Mouse (Mus musculus): ENCODE measurements around the gene Lrp11.
"Not testable (repeated sequence)": the region's sequence is repeated elsewhere in the genome, so short reads cannot be mapped to it uniquely, and the experiment has no call there.

The Lrp11 gene

DNA sequence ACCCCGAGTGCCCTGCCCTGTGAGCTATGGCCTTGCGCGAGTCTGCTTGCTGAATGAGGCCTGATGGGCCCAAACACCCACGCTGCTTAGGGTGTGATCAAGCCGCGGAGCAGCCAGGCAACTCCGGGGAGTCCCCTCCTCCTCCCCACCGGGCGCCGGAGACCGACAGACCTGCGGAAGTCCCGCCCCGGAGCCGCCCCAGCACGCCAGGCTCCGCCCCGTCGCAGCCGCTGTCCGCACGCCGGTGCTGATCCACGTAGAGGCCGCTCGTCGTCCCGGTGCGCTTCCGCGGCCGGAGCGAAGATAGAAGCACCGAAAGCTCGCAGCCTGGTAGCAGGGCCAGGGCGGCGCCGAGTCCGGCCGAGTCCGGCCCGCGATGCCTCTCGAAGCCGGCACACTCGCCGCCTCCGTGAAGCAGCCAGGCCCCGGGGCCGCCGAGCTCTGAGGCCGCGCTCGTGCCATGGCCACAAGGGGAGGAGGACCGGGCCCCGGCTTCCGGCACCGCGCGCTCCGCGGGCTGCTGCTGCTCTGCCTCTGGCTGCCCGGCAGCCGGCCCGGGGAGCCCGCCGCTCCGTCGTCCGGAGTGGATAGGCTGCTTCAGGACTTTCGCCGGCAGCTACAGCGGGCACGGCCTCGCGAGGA, at the start of gene Lrp11:
Lrp11 (plus strand) TSS at position 209 of the 642 bp plus-strand sequence.
- peak; percentile 87 to 91 for DNase-seq (ENCODE audit: low spot score in 2 of 2)

DNA sequence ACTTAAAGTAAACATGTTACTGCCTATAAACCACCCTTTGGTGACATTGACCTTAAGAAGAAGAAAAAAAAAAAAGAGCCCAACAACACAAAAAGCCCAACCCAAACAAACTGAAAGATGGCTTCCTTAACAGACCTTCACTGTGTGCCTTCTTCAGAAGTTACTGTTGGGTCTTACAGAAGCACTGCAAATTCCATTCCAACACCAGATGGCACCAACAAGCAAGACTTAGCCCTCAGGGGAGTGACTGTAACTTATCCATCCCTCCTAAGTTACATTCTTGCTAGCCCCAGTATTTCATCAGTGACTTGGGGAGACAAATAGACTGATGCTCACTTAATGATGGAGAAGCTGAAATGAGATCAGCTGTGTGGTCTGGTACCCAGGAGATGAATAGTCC, 11.6 kb upstream of the Lrp11 start:
- peak in 1 of 2 experiments; percentile 35 for DNase-seq (ENCODE audit: low spot score in 2 of 2)

DNA sequence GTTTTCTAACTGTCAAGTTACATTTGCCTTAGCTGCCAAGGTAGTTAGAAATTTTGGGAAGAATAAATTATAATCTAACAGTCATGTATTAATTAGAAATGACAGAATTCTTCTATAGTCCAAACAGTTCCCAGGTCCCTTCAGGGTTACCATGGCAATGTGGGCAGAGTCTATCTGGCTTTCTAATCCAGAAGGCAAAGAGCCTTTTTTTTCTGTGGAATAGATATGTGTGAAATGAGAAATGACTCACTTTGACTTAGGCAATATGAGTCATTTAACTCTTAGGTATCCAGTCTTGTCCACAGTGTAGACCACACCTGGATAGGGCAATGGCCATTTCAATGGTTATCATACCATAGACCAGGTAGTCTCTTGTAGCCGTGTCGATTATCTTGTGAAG, 8.2 kb upstream of the Lrp11 start:
- no peak for DNase-seq (ENCODE audit: low spot score in 2 of 2)

DNA sequence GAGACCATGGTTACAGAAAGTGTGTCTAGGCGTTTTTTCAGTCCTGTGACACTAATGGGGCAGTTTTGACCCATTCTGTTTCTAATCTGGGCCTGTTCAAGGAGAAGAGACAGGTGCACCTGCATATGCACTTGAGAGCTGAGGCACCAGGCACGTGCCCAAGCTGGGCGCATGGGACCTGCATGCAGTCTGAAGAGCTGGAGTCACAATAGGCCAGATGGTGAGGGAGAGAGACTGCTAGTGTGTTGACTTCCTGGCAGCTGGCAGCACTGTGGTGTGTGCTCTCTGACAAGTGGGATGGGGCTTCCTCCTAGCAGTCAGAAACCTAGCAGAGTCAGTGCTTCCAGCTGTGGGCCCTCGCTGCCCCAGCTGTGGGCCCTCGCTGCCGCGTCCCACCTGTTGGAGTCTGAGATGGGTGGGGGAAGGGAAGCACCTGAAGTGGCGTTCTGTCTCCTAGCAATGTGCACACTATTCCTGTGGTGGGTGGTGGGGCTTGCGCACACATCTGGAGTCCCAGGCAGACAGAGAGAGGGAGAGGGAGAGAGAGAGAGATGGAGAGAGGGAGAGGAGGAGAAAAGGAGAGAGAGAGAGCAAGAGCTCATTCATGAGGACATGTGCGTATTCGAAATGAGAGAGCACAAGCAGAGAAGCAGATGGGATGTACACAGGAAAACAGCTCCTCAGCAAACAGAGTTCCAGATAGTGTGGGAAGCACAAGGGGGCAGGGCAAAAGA, 7.3 kb upstream of the Lrp11 start:
- DNase-seq (ENCODE audit: low spot score in 2 of 2), result no peak

- DNase-seq (ENCODE audit: low spot score in 2 of 2), result no peak
These were observed 6.6 kb upstream of the Lrp11 start for GRCm38 (mm10) chr10:7582891-7583557.

DNA sequence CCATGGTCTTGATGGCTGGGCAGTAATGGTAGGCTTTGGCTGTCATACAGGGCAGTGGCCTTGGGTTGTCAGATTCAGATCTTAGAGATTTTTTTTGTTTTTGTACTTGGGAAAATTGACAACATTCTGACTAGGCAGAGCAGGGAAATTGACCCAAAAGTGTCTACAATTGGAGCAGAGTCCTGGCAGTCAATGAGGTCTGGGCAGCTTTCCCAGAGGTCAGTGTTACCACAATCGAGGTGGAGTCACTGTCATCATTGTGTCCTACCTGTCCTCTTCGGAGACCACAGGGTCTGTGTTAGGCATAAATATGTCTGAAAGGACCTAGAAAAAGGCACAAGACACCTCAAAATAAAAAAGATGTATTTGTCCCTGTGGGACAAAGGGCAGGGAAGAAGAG, 2.8 kb upstream of the Lrp11 start:
- DNase-seq (ENCODE audit: low spot score in 2 of 2), result no peak

DNA sequence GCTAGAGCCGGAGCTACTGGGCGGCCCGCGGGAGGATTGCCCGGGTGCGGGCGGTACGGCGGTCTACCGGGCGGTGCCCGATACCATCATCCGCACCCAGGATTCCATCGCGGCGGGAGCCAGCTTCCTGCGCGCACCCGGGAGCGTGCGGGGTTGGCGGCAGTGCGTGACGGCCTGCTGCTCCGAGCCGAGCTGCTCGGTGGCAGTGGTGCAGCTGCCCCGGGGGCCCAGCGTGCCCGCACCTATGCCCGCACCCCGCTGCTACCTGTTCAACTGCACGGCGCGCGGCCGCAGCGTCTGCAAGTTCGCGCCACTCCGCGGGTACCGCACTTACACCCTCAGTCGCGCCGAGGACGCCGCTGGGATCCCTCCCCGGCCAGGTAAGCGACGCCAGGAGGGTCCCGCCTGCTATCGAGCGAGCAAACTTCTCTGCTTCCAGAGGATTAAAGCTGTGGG, 662 bp downstream of the Lrp11 start:
- peak in 1 of 2 experiments; percentile 5 for DNase-seq (ENCODE audit: low spot score in 2 of 2)

GRCm38 (mm10) chr10:7590792-7591191, 1.2 kb downstream of the Lrp11 start:
- DNase-seq (ENCODE audit: low spot score in 2 of 2), result no peak

DNA sequence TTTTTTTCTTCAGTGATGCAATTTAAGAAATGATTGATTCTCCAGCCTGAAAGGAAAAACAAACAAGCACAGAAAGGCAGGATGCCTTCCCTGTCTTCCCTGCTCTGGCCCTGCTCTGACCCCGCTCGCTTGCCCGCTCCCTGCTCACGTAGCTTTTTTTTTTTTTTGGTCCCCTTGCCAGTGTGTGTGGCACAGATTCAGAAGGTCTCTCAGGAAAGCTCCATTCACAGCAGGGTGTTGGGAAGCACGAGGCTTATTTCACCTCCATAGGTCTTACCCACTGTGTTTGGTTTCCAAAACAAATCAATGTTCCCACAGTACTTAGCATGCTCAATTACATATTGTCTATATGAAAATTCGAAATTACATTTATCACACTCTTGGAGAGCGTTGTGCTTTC, 5.2 kb downstream of the Lrp11 start:
- DNase-seq (ENCODE audit: low spot score in 2 of 2), result no peak

DNA sequence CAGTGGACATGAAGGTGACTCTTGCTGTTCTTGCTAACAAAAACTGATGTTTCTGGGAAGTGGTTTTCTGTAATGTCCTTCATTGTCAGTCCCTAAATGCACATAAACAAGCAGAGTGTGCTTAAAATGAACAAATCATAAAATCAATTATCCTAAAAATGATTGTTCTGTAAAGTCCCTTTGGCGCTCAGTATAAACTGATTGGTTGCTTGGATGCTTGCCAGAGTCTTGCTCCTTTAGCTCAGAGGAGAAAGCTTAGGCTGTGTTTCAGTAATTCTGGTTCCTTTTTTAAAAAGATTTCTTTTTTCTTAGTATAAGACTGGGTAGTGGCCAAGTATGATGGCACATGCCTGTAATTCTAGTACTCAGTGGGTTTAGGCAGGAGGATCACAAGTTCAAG, 6.7 kb downstream of the Lrp11 start:
- no peak for DNase-seq (ENCODE audit: low spot score in 2 of 2)

DNA sequence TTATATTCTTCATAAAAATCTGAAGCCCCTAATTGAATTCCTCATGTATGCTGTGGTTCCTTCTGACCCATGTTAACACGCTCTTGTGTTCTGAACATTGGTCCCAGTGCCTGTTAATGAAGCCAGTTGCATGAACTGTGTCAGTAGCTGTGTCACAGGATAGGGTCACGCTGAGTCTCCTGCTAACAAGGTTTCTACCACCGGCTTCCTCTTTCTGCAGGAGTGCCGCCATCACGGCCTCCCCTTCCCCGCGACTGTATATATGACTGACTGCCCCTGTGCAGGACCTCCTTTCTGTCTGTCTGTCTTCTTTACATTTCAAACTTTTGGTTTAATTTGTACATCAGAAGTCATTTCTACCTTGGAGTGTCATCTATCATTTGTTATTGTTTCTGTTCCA, 8.6 kb downstream of the Lrp11 start:
- DNase-seq (ENCODE audit: low spot score in 2 of 2), result no peak

DNA sequence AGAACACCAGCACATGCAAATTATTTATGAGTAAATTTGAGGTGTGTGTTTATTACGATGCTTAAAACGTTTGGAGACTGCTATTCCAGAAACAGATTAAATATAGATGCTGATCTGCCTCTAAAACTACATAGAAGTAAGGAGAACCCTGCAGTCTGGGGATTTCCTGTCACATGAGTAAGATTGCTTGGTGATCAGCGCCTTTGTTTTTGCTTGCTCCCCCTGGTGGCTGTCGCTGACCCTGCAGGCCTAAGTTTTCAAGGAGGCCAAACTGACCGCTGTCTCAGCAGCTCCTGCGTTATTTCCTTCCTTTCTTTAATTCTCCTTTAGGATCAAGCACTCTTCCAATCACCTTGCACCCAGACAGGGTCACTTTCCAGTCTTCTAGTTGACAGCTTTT, 11.0 kb downstream of the Lrp11 start:
- DNase-seq (ENCODE audit: low spot score in 2 of 2), result peak; percentile 76 to 78

GRCm38 (mm10) chr10:7605168-7605567, 15.6 kb downstream of the Lrp11 start:
- no peak for DNase-seq (ENCODE audit: low spot score in 2 of 2)

- DNase-seq (ENCODE audit: low spot score in 2 of 2), result no peak
These were observed 16.8 kb downstream of the Lrp11 start for GRCm38 (mm10) chr10:7606437-7606836.

DNA sequence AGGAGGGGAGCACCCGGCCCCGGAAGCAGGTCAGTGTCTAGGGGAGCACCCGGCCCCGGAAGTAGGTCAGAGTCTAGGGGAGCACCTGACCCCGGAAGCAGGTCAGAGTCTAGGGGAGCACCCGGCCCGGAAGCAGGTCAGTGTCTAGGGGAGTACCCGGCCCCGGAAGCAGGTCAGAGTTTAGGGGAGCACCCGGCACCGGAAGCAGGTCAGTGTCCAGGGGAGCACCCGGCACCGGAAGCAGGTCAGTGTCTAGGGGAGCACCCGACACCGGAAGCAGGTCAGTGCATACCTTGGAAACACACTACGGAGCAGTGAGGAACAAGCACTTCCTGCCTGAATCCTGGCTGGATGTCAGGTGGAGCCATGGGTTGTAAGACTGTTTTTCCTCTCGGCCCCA, 19.0 kb downstream of the Lrp11 start:
- DNase-seq (ENCODE audit: low spot score in 2 of 2), result no peak

- DNase-seq (ENCODE audit: low spot score in 2 of 2), result no peak
These were observed 22.0 kb downstream of the Lrp11 start for GRCm38 (mm10) chr10:7611647-7612046.

DNA sequence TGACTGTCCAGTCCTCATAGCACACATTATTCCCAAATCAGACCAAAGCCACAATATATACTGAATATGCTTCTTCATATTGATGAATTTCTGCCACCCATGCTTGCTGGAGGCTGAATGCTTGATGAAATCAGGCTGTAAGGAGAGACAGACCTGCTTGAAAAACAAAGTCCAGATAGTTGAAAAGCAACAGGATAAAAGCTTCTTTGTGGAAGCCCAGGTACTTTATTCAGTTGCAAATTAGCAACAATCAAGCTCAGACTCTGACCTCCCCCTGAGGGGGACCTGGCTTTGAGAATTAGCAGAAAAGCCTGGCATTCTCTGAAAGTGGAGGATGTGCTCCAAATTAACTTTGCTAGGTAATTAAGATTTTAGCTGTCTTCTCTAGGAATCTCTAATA, 22.6 kb downstream of the Lrp11 start:
- DNase-seq (ENCODE audit: low spot score in 2 of 2), result not testable (repeated sequence)

DNA sequence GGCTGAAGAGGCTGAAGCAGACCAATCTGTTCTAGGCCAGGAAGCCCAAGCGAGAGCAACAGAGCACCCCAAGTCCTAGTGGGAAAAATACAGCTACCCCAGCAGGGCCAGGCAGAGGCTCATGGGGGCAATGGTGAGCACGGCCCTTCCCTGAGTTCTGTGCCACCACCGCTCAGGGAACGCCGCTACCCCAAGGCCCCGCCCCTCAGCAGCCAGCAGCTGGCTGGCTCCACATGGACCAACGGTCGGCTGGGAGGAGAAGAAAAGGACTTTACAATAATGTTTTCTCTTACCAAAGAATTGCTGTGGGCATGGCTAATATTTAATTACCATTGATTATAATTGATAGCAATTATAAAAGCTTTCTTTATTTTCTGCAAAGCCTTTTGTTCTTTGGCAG, 25.2 kb downstream of the Lrp11 start:
- no peak for DNase-seq (ENCODE audit: low spot score in 2 of 2)

- not testable (repeated sequence) for DNase-seq (ENCODE audit: low spot score in 2 of 2)
These were observed 27.5 kb downstream of the Lrp11 start for GRCm38 (mm10) chr10:7617146-7617545.

DNA sequence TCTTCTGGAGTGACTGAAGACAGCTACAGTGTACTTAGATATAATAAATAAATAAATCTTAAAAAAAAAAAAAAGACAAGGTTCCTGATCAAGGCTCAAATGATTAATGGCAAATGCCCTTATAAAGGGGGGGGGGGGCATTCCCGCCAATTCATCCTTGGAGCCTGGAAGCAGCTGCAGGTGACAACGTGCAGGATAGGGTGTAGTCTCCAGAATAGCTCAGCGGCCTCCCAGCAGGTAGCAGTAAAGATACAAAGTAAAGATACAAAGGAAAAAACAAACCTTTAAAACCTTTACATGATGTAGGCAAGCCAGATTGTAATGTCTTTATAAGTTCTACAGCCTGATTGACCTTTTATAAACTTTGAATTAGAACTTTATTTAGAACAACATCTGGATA, 28.0 kb downstream of the Lrp11 start:
- not testable (repeated sequence) for DNase-seq (ENCODE audit: low spot score in 2 of 2)

GRCm38 (mm10) chr10:7619821-7620241, 30.2 kb downstream of the Lrp11 start:
- no peak for DNase-seq (ENCODE audit: low spot score in 2 of 2)

- DNase-seq (ENCODE audit: low spot score in 2 of 2), result no peak
These were observed 31.1 kb downstream of the Lrp11 start for GRCm38 (mm10) chr10:7620723-7621122.

GRCm38 (mm10) chr10:7622378-7622777, 32.8 kb downstream of the Lrp11 start:
- no peak for DNase-seq (ENCODE audit: low spot score in 2 of 2)

Data from natural killer cell, adult 2 months (primary cell).